Mouse (Mus musculus): Measurements from ENCODE around the gene Pgpep1.
A peak's percentile ranks its signal among the peaks of the same experiment; 100 is the strongest.

- TF ChIP-seq POLR2A (IDR thresholded peaks at IDR 0.05; ENCODE audit: insufficient read depth, low read length) (no peak), CTCF (IDR thresholded peaks at IDR 0.05; ENCODE audit: low read depth, low read length) (no peak), EP300 (IDR thresholded peaks at IDR 0.05; ENCODE audit: insufficient read depth, low read depth, low read length) (peak; percentile 98)
Measured at GRCm38 (mm10) chr8:70647343-70648163, 12.6 kb downstream of the Pgpep1 start.

All from ES-Bruce4 (cell line).